Mouse (Mus musculus): ENCODE measurements around the gene Wdr73.

The Wdr73 gene

DNA sequence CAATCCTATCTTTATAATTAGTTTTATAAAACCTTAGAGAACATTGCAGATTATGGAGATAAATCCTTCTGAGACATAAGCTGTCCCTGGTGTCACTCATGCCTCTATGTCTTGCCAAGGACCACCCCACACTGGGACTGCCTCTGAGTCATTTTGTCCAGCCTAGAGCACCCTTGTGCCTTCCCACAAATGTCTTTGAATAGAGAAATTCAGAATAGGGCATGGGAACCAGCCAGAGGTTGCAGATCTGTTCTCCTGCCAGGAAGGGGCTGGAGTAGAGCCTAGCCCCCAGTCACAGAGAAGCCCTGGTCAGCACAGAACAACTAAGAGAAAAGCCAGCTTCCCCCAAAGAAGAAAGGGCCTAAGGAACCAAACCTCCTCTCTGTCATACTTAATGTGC lies 45.8 kb downstream of the Wdr73 start:
- DNase-seq (ENCODE audit: low spot score in 2 of 2) = no peak

DNA sequence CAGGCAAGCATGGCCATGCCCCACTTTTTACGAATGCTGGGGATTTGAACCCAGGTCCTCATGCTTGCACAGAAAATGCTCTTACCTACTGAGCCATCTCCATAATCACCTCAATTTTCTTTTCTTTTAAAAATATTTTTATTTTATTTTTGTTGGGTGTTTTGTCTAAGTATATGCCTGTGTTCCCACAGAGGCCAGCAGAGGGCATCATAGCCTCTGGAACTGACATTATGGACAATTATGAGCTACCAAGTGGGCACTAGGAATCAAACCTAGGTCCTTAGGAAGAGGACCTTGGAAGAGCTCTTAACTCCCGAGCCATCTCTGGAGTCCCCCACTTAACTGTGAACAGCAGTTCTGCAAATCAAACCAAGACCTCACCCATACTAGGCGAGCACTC lies 47.9 kb downstream of the Wdr73 start:
- DNase-seq (ENCODE audit: low spot score in 2 of 2) = no peak

GRCm38 (mm10) chr7:80850520-80850919 lies 50.5 kb downstream of the Wdr73 start:
- no peak for DNase-seq (ENCODE audit: low spot score in 2 of 2)

DNA sequence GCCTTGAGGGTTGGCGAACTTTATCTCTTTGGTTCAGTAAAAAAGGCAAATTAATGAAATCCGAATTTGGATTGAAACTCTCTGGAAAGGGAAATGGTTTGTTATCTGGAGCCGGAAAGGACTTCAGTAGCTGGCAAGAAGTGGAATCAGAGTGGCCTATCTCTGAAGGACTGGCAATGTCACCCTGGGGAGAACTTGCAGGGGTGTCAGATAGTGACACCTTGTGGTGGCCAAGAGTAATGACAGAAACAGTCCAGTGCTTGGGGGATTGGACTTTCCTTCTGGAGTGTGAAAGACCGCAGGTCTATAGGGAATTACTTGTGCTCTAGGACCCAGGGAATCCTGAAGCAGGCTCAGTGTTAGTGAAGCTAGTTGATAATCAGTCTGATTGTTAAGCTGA lies 51.4 kb downstream of the Wdr73 start:
- peak in 1 of 2 experiments; percentile 36 for DNase-seq (ENCODE audit: low spot score in 2 of 2)

DNA sequence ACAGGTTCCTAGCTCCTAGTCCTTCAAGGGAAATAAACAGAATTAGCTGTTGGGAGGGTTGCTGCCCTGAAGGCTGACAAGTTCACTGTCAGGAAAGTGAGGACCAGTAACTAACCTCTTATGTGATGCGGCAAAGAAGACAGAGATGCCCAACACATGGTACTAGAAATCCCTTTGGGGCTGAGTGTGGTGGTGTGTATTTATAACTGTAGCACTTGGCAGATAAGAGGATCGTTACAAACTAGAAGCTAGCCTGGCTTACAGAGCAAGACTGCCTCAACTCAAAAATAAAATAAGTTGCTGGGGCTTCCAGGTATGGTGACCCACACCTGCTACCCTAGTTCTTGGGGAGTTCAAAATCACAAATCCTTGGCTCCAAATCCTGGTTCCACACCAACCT lies 51.8 kb downstream of the Wdr73 start:
- DNase-seq (ENCODE audit: low spot score in 2 of 2) = no peak

- DNase-seq (ENCODE audit: low spot score in 2 of 2) = no peak
Observed at GRCm38 (mm10) chr7:80846709-80847108, 54.4 kb downstream of the Wdr73 start.

DNA sequence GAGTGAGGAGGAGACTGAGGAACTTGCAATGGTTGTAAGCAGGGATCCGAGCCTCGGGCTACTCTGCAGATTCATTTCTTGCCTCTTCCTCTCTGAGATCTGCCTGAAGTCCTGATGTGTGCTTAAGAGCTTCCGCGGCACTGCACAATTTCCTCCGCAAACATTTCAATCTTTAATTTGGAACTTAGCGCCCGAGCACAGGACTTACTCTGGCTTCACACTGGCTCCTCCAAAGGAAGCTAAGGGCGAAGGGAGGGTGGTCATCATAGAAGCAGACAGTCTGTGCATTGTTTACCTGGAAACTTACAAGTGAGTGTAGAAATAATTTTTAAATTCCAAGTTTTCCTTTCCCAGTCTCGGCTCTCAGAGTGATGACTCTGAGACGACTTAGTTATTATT lies 54.8 kb downstream of the Wdr73 start:
- DNase-seq (ENCODE audit: low spot score in 2 of 2) = no peak

DNA sequence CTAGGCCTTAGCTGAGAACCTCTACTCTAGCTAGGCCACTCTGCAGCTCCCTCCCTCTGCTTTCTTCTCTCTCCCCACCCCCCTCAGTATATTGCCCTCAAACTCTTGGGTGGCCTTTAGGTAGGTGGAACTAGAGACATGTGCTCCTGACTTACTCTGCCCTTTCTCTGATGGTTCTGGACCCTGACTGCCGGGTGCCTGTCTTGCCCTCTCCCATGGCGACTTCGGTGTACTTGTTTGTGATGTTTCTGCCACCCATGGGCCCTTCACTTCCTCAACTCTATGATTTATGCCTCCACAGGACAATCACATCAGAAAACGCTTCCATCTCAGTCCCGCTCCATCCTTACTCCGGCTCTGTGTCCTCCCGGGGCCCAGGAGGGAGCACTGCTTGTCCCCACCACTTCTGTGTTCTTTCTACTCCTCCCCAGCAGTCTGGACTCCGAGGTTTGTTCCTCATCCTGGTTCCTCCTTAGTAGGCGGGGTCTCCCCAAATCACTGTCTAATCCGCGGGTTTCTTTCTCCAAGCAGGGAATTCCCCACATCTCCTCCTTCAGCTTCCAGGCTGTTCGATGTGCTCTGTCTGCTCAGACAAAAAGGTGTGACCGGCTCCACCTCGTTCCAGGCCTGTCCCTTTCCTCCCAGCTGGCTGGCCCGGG lies 55.3 kb downstream of the Wdr73 start:
- DNase-seq (ENCODE audit: low spot score in 2 of 2) = no peak

DNA sequence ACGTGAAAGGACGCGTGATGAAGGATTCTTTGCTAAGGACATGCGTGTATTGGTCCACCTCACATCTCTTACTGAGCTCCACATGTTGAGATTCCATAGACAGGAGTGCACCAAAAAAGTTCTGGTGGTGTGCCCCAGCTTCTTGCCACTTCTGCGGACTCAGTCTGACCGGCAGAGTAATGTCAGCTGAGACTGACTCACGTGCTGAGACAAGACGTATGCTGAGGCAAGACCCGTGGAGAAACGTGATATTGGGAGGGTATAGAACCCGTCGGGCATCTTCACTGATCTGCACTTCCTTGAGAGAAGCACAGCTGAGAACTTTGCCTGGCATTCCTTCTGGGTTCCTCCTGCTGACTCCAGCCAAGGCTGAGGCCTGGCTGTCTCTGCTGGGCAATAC lies 56.4 kb downstream of the Wdr73 start:
- DNase-seq (ENCODE audit: low spot score in 2 of 2) = no peak

DNA sequence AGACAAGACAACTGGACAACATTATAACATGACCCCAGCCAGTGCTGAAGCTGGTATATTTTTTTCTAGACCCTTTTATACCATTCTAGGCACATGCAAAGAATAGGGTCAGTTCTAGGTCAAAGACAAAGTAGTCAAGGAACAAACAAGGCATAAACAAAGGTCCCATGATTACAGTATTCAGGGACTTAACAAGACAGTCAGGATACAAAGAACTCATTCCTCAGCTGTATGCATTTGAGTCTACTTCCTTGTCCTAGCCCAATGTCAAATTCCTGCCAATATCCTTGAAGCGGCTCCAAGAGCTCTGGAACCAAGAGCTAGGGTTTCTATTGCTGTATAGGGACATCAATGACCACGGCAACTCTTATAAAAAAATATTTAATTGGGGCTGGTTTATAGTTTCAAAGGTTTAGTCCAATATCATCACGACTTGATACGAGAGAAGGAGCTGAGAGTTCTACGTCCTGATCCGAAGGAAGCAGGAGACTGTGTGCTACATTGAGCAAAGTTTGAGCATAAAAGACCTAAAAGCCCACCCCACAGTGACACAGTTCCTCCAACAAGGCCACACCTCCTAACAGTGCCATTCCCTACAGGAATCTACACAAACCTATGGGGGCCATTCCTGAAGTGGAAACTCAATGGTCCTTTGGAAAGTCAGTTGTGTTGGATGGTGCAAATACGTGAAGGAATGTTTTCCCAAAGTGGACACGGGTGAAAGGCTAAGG lies 57.0 kb downstream of the Wdr73 start:
- no peak for DNase-seq (ENCODE audit: low spot score in 2 of 2)

DNA sequence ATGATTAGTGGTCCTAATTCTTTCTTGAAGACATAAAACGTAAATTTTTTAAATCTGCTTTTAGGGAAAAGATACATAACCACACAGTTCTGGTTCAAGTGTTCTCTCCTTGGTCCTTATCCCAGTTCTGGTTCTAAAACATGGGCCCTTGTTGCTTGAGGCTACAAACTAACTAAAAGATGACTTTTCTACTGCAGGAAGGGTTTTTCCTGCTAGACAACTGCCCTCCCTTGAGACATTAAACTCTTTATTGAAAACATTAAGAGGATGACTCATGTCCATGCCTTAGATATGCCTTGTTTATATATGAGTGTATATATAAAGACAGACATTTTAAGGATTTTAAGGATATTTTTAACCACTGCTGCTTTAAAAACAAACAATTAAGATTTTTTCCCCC lies 57.9 kb downstream of the Wdr73 start:
- DNase-seq (ENCODE audit: low spot score in 2 of 2) = no peak

DNA sequence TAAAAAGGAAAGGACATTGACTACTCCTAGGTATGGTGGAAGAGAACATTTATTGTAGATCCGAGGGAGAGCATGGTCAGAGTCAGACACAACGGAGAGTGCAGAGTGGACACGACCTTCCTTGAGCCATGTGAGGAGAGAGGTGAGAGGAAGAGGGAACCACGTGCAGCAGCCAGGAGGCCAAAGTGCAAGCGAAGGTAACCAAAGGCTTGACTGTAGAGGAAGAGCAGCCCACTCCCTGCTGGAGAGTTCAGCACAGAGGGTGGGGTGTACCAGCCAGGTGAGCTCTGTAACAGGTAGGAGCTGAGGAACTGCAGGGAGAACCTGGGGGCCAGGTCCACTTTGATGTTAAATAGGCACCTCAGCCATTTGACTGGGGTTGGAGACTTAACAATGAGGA lies 58.9 kb downstream of the Wdr73 start:
- no peak for DNase-seq (ENCODE audit: low spot score in 2 of 2)

GRCm38 (mm10) chr7:80840937-80841336 lies 60.1 kb downstream of the Wdr73 start:
- DNase-seq (ENCODE audit: low spot score in 2 of 2) = no peak

Data from spleen, postnatal 10 days (tissue).